Comparison of ENCODE assay signal across 11 mouse cellular contexts in the genomic region with DNA sequence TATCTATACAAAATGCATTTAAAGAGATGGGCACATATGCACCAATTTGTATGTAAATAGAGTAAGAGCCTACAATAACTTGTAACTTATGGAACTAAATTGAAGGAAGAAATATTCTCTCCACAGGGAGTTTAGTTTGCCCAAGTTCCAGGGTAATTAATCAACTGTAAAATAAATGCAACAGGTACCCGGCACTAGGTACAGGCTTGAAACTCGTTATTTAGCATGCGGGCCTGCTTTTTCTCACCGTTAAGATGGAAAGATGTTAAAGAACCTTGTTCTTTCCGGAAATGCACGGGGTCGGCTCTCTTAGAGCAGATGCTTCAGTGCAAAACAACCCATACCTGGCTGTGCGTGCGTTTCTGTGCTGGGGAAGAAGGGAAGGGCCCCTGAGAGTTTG. TPM values are rescaled to one million over a fixed set of nuclear protein-coding genes. Genes with fewer than 3 reads are reported as not detected.
DNase-seq lines count a peak whose midpoint lies in the region; ATAC-seq and TF ChIP-seq lines count a peak whose summit lies in the region.
"Had no signal": no experiment of that assay in that cellular context is flagged by ENCODE, and none has a peak within 500 bp of the region (broad histone marks: within the 10 kb centered on the region; RNA-seq: fewer than 3 reads in every experiment).

No protein-coding gene starts in this region.

- no peak for ATAC-seq in embryonic facial prominence, embryonic 11.5 days (replicated peaks; ENCODE audit: insufficient number of reproducible peaks, low FRiP score, low TSS enrichment, low read depth)
- no peak for ATAC-seq in midbrain, embryonic 13.5 days

- DNase-seq in embryonic facial prominence, embryonic 11.5 days (ENCODE audit: low spot score) = no peak
- no peak for DNase-seq in hindbrain, embryonic 10.5 days (ENCODE audit: low spot score)
- no peak for DNase-seq in thymus, postnatal 25 days
- DNase-seq in liver = no peak
- no peak for DNase-seq in left cerebral cortex, postnatal 36 days (ENCODE audit: low spot score in 2 of 2)
- DNase-seq: liver, embryonic 13.5 days; right cerebral cortex, postnatal 14 days had no signal

- no peak for TF ChIP-seq CTCF in cortical plate, adult 2 months (IDR thresholded peaks at IDR 0.05; ENCODE audit: extremely low read depth, insufficient read depth, low read length)

- H3K9me3 ChIP-seq in embryonic facial prominence, embryonic 11.5 days (replicated peaks; ENCODE audit: control insufficient read depth, low read length) = no peaks in the 10 kb centered on the region
- no peaks in the 10 kb centered on the region for H3K9me3 ChIP-seq in hindbrain, embryonic 10.5 days
- H3K9me3 ChIP-seq in midbrain, embryonic 13.5 days = no peaks in the 10 kb centered on the region
- H3K9me3 ChIP-seq: liver, embryonic 13.5 days; stomach, embryonic 15.5 days had no signal

- peaks cover 49% of the 10 kb centered on the region for H3K27me3 ChIP-seq in embryonic facial prominence, embryonic 11.5 days (ENCODE audit: control insufficient read depth, insufficient read depth, low read length)
- peaks cover 77% of the 10 kb centered on the region for H3K27me3 ChIP-seq in hindbrain, embryonic 10.5 days (ENCODE audit: insufficient read depth, poor library complexity, severe bottlenecking)
- H3K27me3 ChIP-seq in midbrain, embryonic 13.5 days = 0 out of 2 replicates have a peak, but pooled peaks cover 4% of the 10 kb centered on the region

- 2% methylated on average over 9 of the region's 9 CpGs for WGBS in embryonic facial prominence, embryonic 11.5 days
- WGBS in hindbrain, embryonic 10.5 days = 2% methylated on average over 9 of the region's 9 CpGs
- 2% methylated on average over 9 of the region's 9 CpGs for WGBS in midbrain, embryonic 13.5 days

- no peaks in the 10 kb centered on the region; the same call in 1 of the 2 replicates for H3K4me1 ChIP-seq in cortical plate, adult 2 months (ENCODE audit: control insufficient read depth, insufficient read depth, low read length)
- no peaks in the 10 kb centered on the region; the same call in 1 of the 2 replicates for H3K4me1 ChIP-seq in embryonic facial prominence, embryonic 11.5 days (ENCODE audit: control insufficient read depth, insufficient read depth, low read length)
- H3K4me1 ChIP-seq in hindbrain, embryonic 10.5 days (replicated peaks) = peaks cover 57% of the 10 kb centered on the region
- peaks cover 67% of the 10 kb centered on the region for H3K4me1 ChIP-seq in midbrain, embryonic 13.5 days (replicated peaks)
- H3K4me1 ChIP-seq: liver, embryonic 13.5 days had no signal

- TF ChIP-seq POLR2A in cortical plate, adult 2 months (IDR thresholded peaks at IDR 0.05; ENCODE audit: extremely low read depth, insufficient read depth, low read length) = no peak

- no peak overlapping the region for H3K27ac ChIP-seq in cortical plate, adult 2 months (ENCODE audit: insufficient read depth, low read length)
- no peak overlapping the region for H3K27ac ChIP-seq in embryonic facial prominence, embryonic 11.5 days (replicated peaks; ENCODE audit: low read depth, low read length)
- H3K27ac ChIP-seq in hindbrain, embryonic 10.5 days = peak overlapping the region; percentile 97
- H3K27ac ChIP-seq in midbrain, embryonic 13.5 days = peak overlapping the region; percentile 89
- H3K27ac ChIP-seq: liver, embryonic 13.5 days; stomach, embryonic 15.5 days had no signal

- H3K36me3 ChIP-seq in embryonic facial prominence, embryonic 11.5 days (replicated peaks; ENCODE audit: control insufficient read depth, insufficient read depth, low read depth, low read length) = no peaks in the 10 kb centered on the region
- peaks cover 43% of the 10 kb centered on the region for H3K36me3 ChIP-seq in hindbrain, embryonic 10.5 days
- peaks cover 15% of the 10 kb centered on the region for H3K36me3 ChIP-seq in midbrain, embryonic 13.5 days
- H3K36me3 ChIP-seq: liver, embryonic 13.5 days; stomach, embryonic 15.5 days had no signal

- H3K4me2 ChIP-seq in embryonic facial prominence, embryonic 11.5 days (ENCODE audit: low read depth, low read length) = peak overlapping the region; percentile 26; the same call in 1 of the 2 replicates
- H3K4me2 ChIP-seq in midbrain, embryonic 13.5 days (replicated peaks) = peak overlapping the region; percentile 82
- H3K4me2 ChIP-seq: liver, embryonic 13.5 days; stomach, embryonic 15.5 days had no signal

- intact Hi-C loops in left cerebral cortex, postnatal 36 days (cut with DNase I) = no loop called here

- H3K9ac ChIP-seq in embryonic facial prominence, embryonic 11.5 days (replicated peaks; ENCODE audit: low read length) = no peak overlapping the region
- peak overlapping the region; percentile 75 for H3K9ac ChIP-seq in midbrain, embryonic 13.5 days (replicated peaks)
- H3K9ac ChIP-seq: liver, embryonic 13.5 days; stomach, embryonic 15.5 days had no signal

- peak overlapping the region; percentile 35 for H3K4me3 ChIP-seq in cortical plate, adult 2 months (ENCODE audit: insufficient read depth, low read length)
- H3K4me3 ChIP-seq in embryonic facial prominence, embryonic 11.5 days (ENCODE audit: low read depth, low read length) = peak overlapping the region; percentile 2; the same call in 1 of the 2 replicates
- H3K4me3 ChIP-seq in hindbrain, embryonic 10.5 days = peak overlapping the region; percentile 84
- peak overlapping the region; percentile 42 for H3K4me3 ChIP-seq in midbrain, embryonic 13.5 days (replicated peaks)
- H3K4me3 ChIP-seq: liver, embryonic 13.5 days; myocyte; stomach, embryonic 15.5 days had no signal

RNA-seq across cellular contexts. Expression of a gene that starts 7.4 kb away (rescaled TPM):
- polyA plus RNA-seq in cortical plate, adult 2 months (2012; rRNA removed) = 37.5 and 39.1 TPM in 2 replicates
- polyA plus RNA-seq in embryonic facial prominence, embryonic 11.5 days (2014; fragmentation: Nextera tagmentation; extraction: Ambion mirVana) = 7.2 and 9.9 TPM in 2 replicates
- polyA plus RNA-seq in hindbrain, embryonic 10.5 days (2016; fragmentation: Nextera tagmentation; extraction: Ambion mirVana) = 16.8 and 17.8 TPM in 2 replicates
- polyA plus RNA-seq in midbrain, embryonic 13.5 days (2015; fragmentation: Nextera tagmentation; extraction: Ambion mirVana) = 28.2 and 28.4 TPM in 2 replicates
- 10 to 100 TPM; 60.2 to 62.4 TPM for total RNA-seq in left cerebral cortex, postnatal 36 days (2021)
- polyA plus RNA-seq: myocyte had no signal

Comparison
In these comparisons a context has a peak if more than half of its experiments do, and no peak if none do; other contexts are left out.
1. H3K27ac ChIP-seq: peak in hindbrain, embryonic 10.5 days (single experiment) and midbrain, embryonic 13.5 days (single experiment); none in cortical plate, adult 2 months (single experiment) and embryonic facial prominence, embryonic 11.5 days (single experiment).
2. H3K4me3 ChIP-seq: peak in every context shown above with its lines; median percentile 84 in hindbrain, embryonic 10.5 days; 42 in midbrain, embryonic 13.5 days; 35 in cortical plate, adult 2 months; 2 in embryonic facial prominence, embryonic 11.5 days.